Mouse (Mus musculus): ENCODE measurements around the gene Selplg.

The Selplg gene

GRCm38 (mm10) chr5:113832490-113832901, at the start of gene Selplg:
Gene Selplg (minus strand): TSS chr5:113832644.
- DNase-seq = no peak

- no peak for DNase-seq
These were observed 48.7 kb upstream of the Selplg start for GRCm38 (mm10) chr5:113881136-113881535.

GRCm38 (mm10) chr5:113878943-113879617, 46.6 kb upstream of the Selplg start:
- no peak for DNase-seq

- no peak for DNase-seq
These were observed 45.1 kb upstream of the Selplg start for GRCm38 (mm10) chr5:113877565-113877964.

- DNase-seq = no peak
These were observed 43.7 kb upstream of the Selplg start for GRCm38 (mm10) chr5:113876176-113876575.

GRCm38 (mm10) chr5:113875625-113876024, 43.2 kb upstream of the Selplg start:
- no peak for DNase-seq

- no peak for DNase-seq
These were observed 41.9 kb upstream of the Selplg start for GRCm38 (mm10) chr5:113874063-113875024.

- peak; percentile 82 for DNase-seq
These were observed 40.8 kb upstream of the Selplg start for GRCm38 (mm10) chr5:113872936-113873912.

GRCm38 (mm10) chr5:113871903-113872548, 39.6 kb upstream of the Selplg start:
- no peak for DNase-seq

GRCm38 (mm10) chr5:113870393-113871040, 38.1 kb upstream of the Selplg start:
- no peak for DNase-seq

- peak; percentile 90 for DNase-seq
These were observed 36.7 kb upstream of the Selplg start for GRCm38 (mm10) chr5:113869132-113869531.

- DNase-seq = no peak
These were observed 32.5 kb upstream of the Selplg start for GRCm38 (mm10) chr5:113864992-113865391.

GRCm38 (mm10) chr5:113863994-113864393, 31.6 kb upstream of the Selplg start:
- no peak for DNase-seq

GRCm38 (mm10) chr5:113862418-113862817, 30.0 kb upstream of the Selplg start:
- no peak for DNase-seq

GRCm38 (mm10) chr5:113861294-113861693, 28.9 kb upstream of the Selplg start:
- no peak for DNase-seq

- DNase-seq = peak; percentile 61
These were observed 26.5 kb upstream of the Selplg start for GRCm38 (mm10) chr5:113858971-113859370.

GRCm38 (mm10) chr5:113858550-113858949, 26.1 kb upstream of the Selplg start:
- DNase-seq = no peak

GRCm38 (mm10) chr5:113857631-113858030, 25.2 kb upstream of the Selplg start:
- DNase-seq = no peak

GRCm38 (mm10) chr5:113856631-113857030, 24.2 kb upstream of the Selplg start:
- DNase-seq = no peak

- DNase-seq = peak; percentile 68
These were observed 23.3 kb upstream of the Selplg start for GRCm38 (mm10) chr5:113855696-113856095.

GRCm38 (mm10) chr5:113855117-113855516, 22.7 kb upstream of the Selplg start:
- no peak for DNase-seq

- DNase-seq = peak; percentile 83
These were observed 22.1 kb upstream of the Selplg start for GRCm38 (mm10) chr5:113854494-113854893.
